Mouse (Mus musculus): Measurements from ENCODE around the gene Rtn2. TPM values are rescaled to one million over a fixed set of nuclear protein-coding genes. Genes with fewer than 3 reads are reported as not detected.

The Rtn2 gene
- polyA plus RNA-seq (2015; fragmentation: Nextera tagmentation; extraction: Ambion mirVana), result 7.3 and 7.4 TPM in 2 replicates

- peak within 1 kb of the TSS; percentile 46 for H3K4me3 ChIP-seq (replicated peaks; ENCODE audit: low read depth, low read length)
- H3K4me1 ChIP-seq (replicated peaks; ENCODE audit: insufficient read depth, low read length), result 0 out of 2 replicates have a peak, but pooled peaks cover 4% of the 10 kb centered on the region
- no peaks in the 10 kb centered on the region for H3K9me3 ChIP-seq (replicated peaks; ENCODE audit: low read length)
- peaks cover 35% of the 10 kb centered on the region for H3K27me3 ChIP-seq (ENCODE audit: insufficient read depth, low read length)
- WGBS, result 1% methylated on average over 37 of the region's 37 CpGs
- peak within 1 kb of the TSS; percentile 24; the same call in 1 of the 2 replicates for H3K9ac ChIP-seq (ENCODE audit: low read depth, low read length)
- H3K36me3 ChIP-seq (ENCODE audit: insufficient read depth, low read length), result no peaks in the 10 kb centered on the region
- DNase-seq (ENCODE audit: low spot score) (peak; percentile 86), ATAC-seq (replicated peaks; ENCODE audit: low FRiP score, low read depth) (peak; percentile 67)
- no peak within 1 kb of the TSS for H3K27ac ChIP-seq
- no peak for TF ChIP-seq CTCF (IDR thresholded peaks at IDR 0.05; ENCODE audit: low read depth)
- peak within 1 kb of the TSS; percentile 79 for H3K4me2 ChIP-seq (ENCODE audit: low read length)
Observed at GRCm38 (mm10) chr7:19282385-19282784, at the start of gene Rtn2. Gene Rtn2 (plus strand): TSS chr7:19282624.

- no peak overlapping the region for H3K9ac ChIP-seq (ENCODE audit: low read depth, low read length)
- H3K27me3 ChIP-seq (ENCODE audit: insufficient read depth, low read length), result no peaks in the 10 kb centered on the region
- no peak for TF ChIP-seq CTCF (IDR thresholded peaks at IDR 0.05; ENCODE audit: low read depth)
- H3K4me2 ChIP-seq (ENCODE audit: low read length), result no peak overlapping the region
- ATAC-seq (replicated peaks; ENCODE audit: low FRiP score, low read depth), result no peak
- H3K9me3 ChIP-seq (replicated peaks; ENCODE audit: low read length), result no peaks in the 10 kb centered on the region
- H3K27ac ChIP-seq, result no peak overlapping the region
- no peaks in the 10 kb centered on the region for H3K36me3 ChIP-seq (ENCODE audit: insufficient read depth, low read length)
- H3K4me3 ChIP-seq (replicated peaks; ENCODE audit: low read depth, low read length), result no peak overlapping the region
- peaks cover 1% of the 10 kb centered on the region; the same call in 1 of the 2 replicates for H3K4me1 ChIP-seq (replicated peaks; ENCODE audit: insufficient read depth, low read length)
- 73% methylated on average over 5 of the region's 5 CpGs for WGBS
- no peak for DNase-seq (ENCODE audit: low spot score)
Observed at GRCm38 (mm10) chr7:19234652-19235051, 47.8 kb upstream of the Rtn2 start.

GRCm38 (mm10) chr7:19235092-19235671, 47.2 kb upstream of the Rtn2 start:
- H3K4me2 ChIP-seq (ENCODE audit: low read length), result no peak overlapping the region
- no peaks in the 10 kb centered on the region for H3K36me3 ChIP-seq (ENCODE audit: insufficient read depth, low read length)
- H3K9me3 ChIP-seq (replicated peaks; ENCODE audit: low read length), result no peaks in the 10 kb centered on the region
- H3K27me3 ChIP-seq (ENCODE audit: insufficient read depth, low read length), result no peaks in the 10 kb centered on the region
- no peak overlapping the region for H3K27ac ChIP-seq
- H3K4me1 ChIP-seq (replicated peaks; ENCODE audit: insufficient read depth, low read length), result no peaks in the 10 kb centered on the region
- no peak overlapping the region for H3K9ac ChIP-seq (ENCODE audit: low read depth, low read length)
- H3K4me3 ChIP-seq (replicated peaks; ENCODE audit: low read depth, low read length), result no peak overlapping the region
- no peak for ATAC-seq (replicated peaks; ENCODE audit: low FRiP score, low read depth)
- no peak for TF ChIP-seq CTCF (IDR thresholded peaks at IDR 0.05; ENCODE audit: low read depth)
- no peak for DNase-seq (ENCODE audit: low spot score)
- WGBS, result 91% methylated on average over 2 of the region's 2 CpGs

GRCm38 (mm10) chr7:19236411-19236810, 46.0 kb upstream of the Rtn2 start:
- no peak overlapping the region for H3K27ac ChIP-seq
- H3K9ac ChIP-seq (ENCODE audit: low read depth, low read length), result no peak overlapping the region
- no peaks in the 10 kb centered on the region for H3K36me3 ChIP-seq (ENCODE audit: insufficient read depth, low read length)
- no peak overlapping the region for H3K4me2 ChIP-seq (ENCODE audit: low read length)
- ATAC-seq (replicated peaks; ENCODE audit: low FRiP score, low read depth), result no peak
- TF ChIP-seq CTCF (IDR thresholded peaks at IDR 0.05; ENCODE audit: low read depth), result no peak
- WGBS, result 60% methylated on average over 2 of the region's 2 CpGs
- H3K27me3 ChIP-seq (ENCODE audit: insufficient read depth, low read length), result no peaks in the 10 kb centered on the region
- H3K4me1 ChIP-seq (replicated peaks; ENCODE audit: insufficient read depth, low read length), result no peaks in the 10 kb centered on the region
- no peaks in the 10 kb centered on the region for H3K9me3 ChIP-seq (replicated peaks; ENCODE audit: low read length)
- no peak overlapping the region for H3K4me3 ChIP-seq (replicated peaks; ENCODE audit: low read depth, low read length)
- DNase-seq (ENCODE audit: low spot score), result no peak

GRCm38 (mm10) chr7:19238344-19238743, 44.1 kb upstream of the Rtn2 start:
- no peak overlapping the region for H3K4me3 ChIP-seq (replicated peaks; ENCODE audit: low read depth, low read length)
- ATAC-seq (replicated peaks; ENCODE audit: low FRiP score, low read depth) (no peak), DNase-seq (ENCODE audit: low spot score) (no peak)
- 96% methylated on average over 4 of the region's 4 CpGs for WGBS
- H3K36me3 ChIP-seq (ENCODE audit: insufficient read depth, low read length), result no peaks in the 10 kb centered on the region
- no peaks in the 10 kb centered on the region for H3K9me3 ChIP-seq (replicated peaks; ENCODE audit: low read length)
- no peak overlapping the region for H3K9ac ChIP-seq (ENCODE audit: low read depth, low read length)
- H3K27ac ChIP-seq, result no peak overlapping the region
- no peak for TF ChIP-seq CTCF (IDR thresholded peaks at IDR 0.05; ENCODE audit: low read depth)
- no peaks in the 10 kb centered on the region for H3K4me1 ChIP-seq (replicated peaks; ENCODE audit: insufficient read depth, low read length)
- H3K27me3 ChIP-seq (ENCODE audit: insufficient read depth, low read length), result no peaks in the 10 kb centered on the region
- no peak overlapping the region for H3K4me2 ChIP-seq (ENCODE audit: low read length)

- no peaks in the 10 kb centered on the region for H3K4me1 ChIP-seq (replicated peaks; ENCODE audit: insufficient read depth, low read length)
- H3K4me3 ChIP-seq (replicated peaks; ENCODE audit: low read depth, low read length), result no peak overlapping the region
- no peaks in the 10 kb centered on the region for H3K36me3 ChIP-seq (ENCODE audit: insufficient read depth, low read length)
- no peaks in the 10 kb centered on the region for H3K27me3 ChIP-seq (ENCODE audit: insufficient read depth, low read length)
- H3K9ac ChIP-seq (ENCODE audit: low read depth, low read length), result no peak overlapping the region
- WGBS, result 0% methylated on average over 1 of the region's 1 CpGs
- H3K4me2 ChIP-seq (ENCODE audit: low read length), result no peak overlapping the region
- H3K27ac ChIP-seq, result no peak overlapping the region
- peak; percentile 98 for TF ChIP-seq CTCF (IDR thresholded peaks at IDR 0.05; ENCODE audit: low read depth)
- ATAC-seq (replicated peaks; ENCODE audit: low FRiP score, low read depth) (peak; percentile 87), DNase-seq (ENCODE audit: low spot score) (peak; percentile 93)
- H3K9me3 ChIP-seq (replicated peaks; ENCODE audit: low read length), result no peaks in the 10 kb centered on the region
Observed at GRCm38 (mm10) chr7:19239423-19239822, 43.0 kb upstream of the Rtn2 start.

- no peak; the same call in 1 of the 2 replicates for ATAC-seq (replicated peaks; ENCODE audit: low FRiP score, low read depth)
- H3K4me2 ChIP-seq (ENCODE audit: low read length), result no peak overlapping the region
- H3K4me1 ChIP-seq (replicated peaks; ENCODE audit: insufficient read depth, low read length), result no peaks in the 10 kb centered on the region
- WGBS, result 72% methylated on average over 3 of the region's 4 CpGs
- no peaks in the 10 kb centered on the region for H3K27me3 ChIP-seq (ENCODE audit: insufficient read depth, low read length)
- H3K36me3 ChIP-seq (ENCODE audit: insufficient read depth, low read length), result 0 out of 2 replicates have a peak, but pooled peaks cover 3% of the 10 kb centered on the region
- no peak overlapping the region for H3K27ac ChIP-seq
- no peaks in the 10 kb centered on the region for H3K9me3 ChIP-seq (replicated peaks; ENCODE audit: low read length)
- no peak overlapping the region for H3K9ac ChIP-seq (ENCODE audit: low read depth, low read length)
- no peak overlapping the region for H3K4me3 ChIP-seq (replicated peaks; ENCODE audit: low read depth, low read length)
- TF ChIP-seq CTCF (IDR thresholded peaks at IDR 0.05; ENCODE audit: low read depth), result no peak
- DNase-seq (ENCODE audit: low spot score), result no peak
Observed at GRCm38 (mm10) chr7:19239986-19240385, 42.4 kb upstream of the Rtn2 start.

Measured in kidney, postnatal 0 days (tissue).